Mouse (Mus musculus) heart, postnatal 36 days (tissue): ENCODE data around the gene Ush2a. TPM values are rescaled to one million over a fixed set of nuclear protein-coding genes. Genes with fewer than 3 reads are reported as not detected.

ENCODE experiments used
- DNase-seq, 2 experiments: peaks; one replicate each; pipeline ENCODE4 v3.0.0; 2021 to 2022
- intact Hi-C: fragments of 180-260 bp; cut with DNase I; formaldehyde crosslinking; loops from one replicate; pipeline ENCODE4 v1.15.1; 2025
- total RNA-seq, 2 experiments: library from RNA; stranded (reverse); gene quantifications; 2 replicates each; pipeline ENCODE4 v1.2.3; 2021

The Ush2a gene
- total RNA-seq, 2 experiments from 2014 or later: 0.05 to 0.11 TPM

- intact Hi-C loops: no loop called here
- DNase-seq: no peak
Observed at GRCm38 (mm10) chr1:188742971-188743370, 481.1 kb downstream of the Ush2a start.

GRCm38 (mm10) chr1:188755031-188755430, 493.2 kb downstream of the Ush2a start:
- intact Hi-C loops: no loop called here
- DNase-seq: no peak

GRCm38 (mm10) chr1:188760515-188760914, 498.7 kb downstream of the Ush2a start:
- intact Hi-C loops: no loop called here
- DNase-seq: no peak

GRCm38 (mm10) chr1:188762463-188762862, 500.6 kb downstream of the Ush2a start:
- DNase-seq: no peak
- intact Hi-C loops: no loop called here

- intact Hi-C loops: no loop called here
- DNase-seq: no peak
Observed at GRCm38 (mm10) chr1:188763761-188764160, 501.9 kb downstream of the Ush2a start.

- no peak for DNase-seq
- intact Hi-C loops: no loop called here
Observed at GRCm38 (mm10) chr1:188770828-188771227, 509.0 kb downstream of the Ush2a start.

GRCm38 (mm10) chr1:188772516-188773229, 510.9 kb downstream of the Ush2a start:
- intact Hi-C loops: no loop called here
- no peak for DNase-seq

GRCm38 (mm10) chr1:188773631-188774030, 511.8 kb downstream of the Ush2a start:
- intact Hi-C loops: no loop called here
- DNase-seq: no peak

- DNase-seq: no peak
- intact Hi-C loops: no loop called here
Observed at GRCm38 (mm10) chr1:188777556-188778161, 515.8 kb downstream of the Ush2a start.

GRCm38 (mm10) chr1:188785056-188785455, 523.2 kb downstream of the Ush2a start:
- intact Hi-C loops: no loop called here
- DNase-seq: no peak

GRCm38 (mm10) chr1:188805069-188805468, 543.2 kb downstream of the Ush2a start:
- intact Hi-C loops: no loop called here
- DNase-seq: no peak

- intact Hi-C loops: no loop called here
- no peak for DNase-seq
Observed at GRCm38 (mm10) chr1:188805852-188806251, 544.0 kb downstream of the Ush2a start.

GRCm38 (mm10) chr1:188810631-188811030, 548.8 kb downstream of the Ush2a start:
- DNase-seq: no peak
- intact Hi-C loops: no loop called here

GRCm38 (mm10) chr1:188815072-188815471, 553.2 kb downstream of the Ush2a start:
- intact Hi-C loops: no loop called here
- DNase-seq: no peak

GRCm38 (mm10) chr1:188824195-188824594, 562.4 kb downstream of the Ush2a start:
- intact Hi-C loops: no loop called here
- no peak for DNase-seq

GRCm38 (mm10) chr1:188824878-188825532, 563.2 kb downstream of the Ush2a start:
- intact Hi-C loops: no loop called here
- DNase-seq: no peak

GRCm38 (mm10) chr1:188830527-188831407, 568.9 kb downstream of the Ush2a start:
- intact Hi-C loops: no loop called here
- DNase-seq: no peak

- intact Hi-C loops: no loop called here
- DNase-seq: no peak
Observed at GRCm38 (mm10) chr1:188833906-188834305, 572.1 kb downstream of the Ush2a start.

GRCm38 (mm10) chr1:188834770-188835169, 572.9 kb downstream of the Ush2a start:
- no peak for DNase-seq
- intact Hi-C loops: no loop called here

- intact Hi-C loops: no loop called here
- no peak for DNase-seq
Observed at GRCm38 (mm10) chr1:188837613-188838295, 575.9 kb downstream of the Ush2a start.
